Mouse (Mus musculus): Measurements from ENCODE around the gene Grwd1.

Grwd1 gene

DNA sequence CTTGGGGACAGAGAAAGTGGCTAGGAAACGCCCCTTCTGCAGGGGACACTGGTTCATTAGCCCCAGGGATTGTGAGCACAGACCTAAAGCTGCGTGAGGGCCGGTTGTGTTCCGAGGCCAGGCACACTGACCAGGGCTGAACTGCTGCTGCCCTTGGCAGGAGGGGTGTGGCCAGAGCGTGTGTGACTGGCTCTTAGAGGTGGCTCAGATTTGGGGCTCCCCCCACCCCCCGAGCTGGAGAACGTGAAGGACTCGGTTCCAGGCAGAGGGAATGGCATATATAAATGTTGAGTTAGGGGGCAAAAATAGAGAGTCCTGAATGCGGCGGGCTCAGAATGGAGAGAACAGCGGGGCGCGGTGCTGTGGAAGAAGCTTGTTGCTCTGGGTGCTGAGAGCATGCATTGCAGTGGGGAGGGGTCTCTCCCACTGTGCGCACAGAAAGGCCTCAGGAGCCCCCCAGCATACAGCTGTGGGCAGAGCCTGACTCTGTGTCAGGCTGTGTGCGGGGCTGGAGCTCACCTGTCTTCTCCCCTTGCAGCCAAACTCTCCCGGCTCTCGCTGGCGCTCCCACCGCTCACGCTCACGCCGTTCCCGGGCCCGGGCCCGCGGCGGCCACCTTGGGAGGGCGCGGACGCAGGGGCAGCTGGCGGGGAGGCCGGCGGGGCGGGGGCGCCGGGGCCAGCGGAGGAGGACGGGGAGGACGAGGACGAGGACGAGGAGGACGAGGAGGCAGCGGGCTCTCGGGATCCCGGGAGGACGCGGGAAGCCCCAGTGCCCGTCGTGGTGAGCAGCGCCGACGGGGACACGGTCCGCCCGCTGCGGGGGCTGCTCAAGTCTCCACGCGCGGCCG, 32.9 kb downstream of the Grwd1 start:
- DNase-seq = peak in 1 of 2 experiments; percentile 23

DNA sequence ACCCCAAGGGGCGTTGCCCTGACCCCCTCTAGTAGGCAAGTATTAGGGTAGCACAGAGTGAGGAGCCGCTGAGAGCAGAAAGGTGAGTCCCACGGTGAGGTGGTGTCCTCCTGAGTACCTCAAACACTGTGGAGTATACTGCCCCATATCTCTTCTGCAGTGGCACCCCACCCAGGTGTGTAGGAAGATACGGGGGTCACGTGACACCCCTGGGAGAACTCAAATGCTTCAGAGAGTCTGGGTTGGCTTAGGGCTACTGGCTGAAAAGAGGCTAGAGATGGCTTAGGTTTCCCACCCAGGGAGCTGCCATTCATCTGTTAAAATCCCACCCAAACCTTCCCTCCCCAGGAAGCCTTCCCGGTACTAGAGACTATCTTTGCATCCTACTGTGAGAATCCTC, 33.8 kb downstream of the Grwd1 start:
- no peak for DNase-seq

GRCm38 (mm10) chr7:45794971-45795370, 35.8 kb downstream of the Grwd1 start:
- peak; percentile 26 to 56 for DNase-seq

GRCm38 (mm10) chr7:45793969-45794585, 36.7 kb downstream of the Grwd1 start:
- DNase-seq = no peak

DNA sequence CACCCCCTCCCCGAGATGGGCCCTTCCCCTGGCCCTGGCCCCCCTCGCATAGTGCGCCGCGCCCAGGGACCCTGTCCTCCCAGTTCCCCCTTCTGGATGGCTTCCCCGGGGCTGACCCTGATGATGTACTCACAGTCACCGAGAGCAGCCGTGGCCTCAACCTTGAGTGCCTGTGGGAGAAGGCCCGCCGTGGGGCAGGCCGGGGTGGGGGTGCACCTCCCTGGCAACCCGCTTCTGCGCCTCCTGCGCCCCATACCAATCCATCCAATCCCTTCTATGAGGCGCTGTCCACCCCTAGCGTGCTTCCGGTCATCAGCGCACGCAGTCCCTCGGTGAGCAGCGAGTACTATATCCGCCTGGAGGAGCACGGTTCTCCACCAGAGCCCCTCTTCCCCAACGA, 37.5 kb downstream of the Grwd1 start:
- DNase-seq = no peak

DNA sequence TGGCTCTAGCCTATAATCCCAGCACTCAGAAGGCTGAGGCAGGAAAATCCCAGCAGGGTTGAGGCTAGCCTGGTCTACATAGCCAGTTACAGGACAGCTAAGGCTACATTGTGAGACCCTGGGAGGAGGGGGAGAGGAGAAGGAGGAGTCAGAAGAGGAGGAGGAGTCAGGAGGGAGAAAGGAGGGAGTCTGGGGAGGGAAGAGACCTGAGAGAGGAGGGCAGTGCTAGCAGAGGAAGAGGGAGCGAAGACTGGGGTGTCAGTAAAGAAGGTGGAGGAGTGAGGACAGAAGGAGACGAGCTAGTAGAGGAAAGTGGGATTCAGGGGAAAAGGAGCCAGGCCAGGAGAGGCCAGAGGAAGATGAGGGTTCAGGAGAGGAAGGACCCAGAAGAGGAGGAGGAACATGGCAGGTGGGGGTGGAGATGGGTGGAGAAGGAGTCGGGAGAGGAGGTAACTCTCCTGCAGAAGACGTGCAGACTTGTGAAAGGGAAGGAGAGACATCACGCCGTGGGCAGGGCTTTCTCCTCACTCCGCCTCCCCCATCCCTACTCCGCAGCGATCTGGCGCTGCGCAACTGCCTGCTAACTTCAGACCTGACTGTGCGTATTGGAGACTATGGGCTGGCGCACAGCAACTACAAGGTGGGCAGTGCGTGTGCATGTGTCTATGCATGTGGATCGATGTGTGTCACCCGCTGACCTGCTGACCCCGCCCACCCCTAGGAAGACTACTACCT, 38.8 kb downstream of the Grwd1 start:
- DNase-seq = no peak

DNA sequence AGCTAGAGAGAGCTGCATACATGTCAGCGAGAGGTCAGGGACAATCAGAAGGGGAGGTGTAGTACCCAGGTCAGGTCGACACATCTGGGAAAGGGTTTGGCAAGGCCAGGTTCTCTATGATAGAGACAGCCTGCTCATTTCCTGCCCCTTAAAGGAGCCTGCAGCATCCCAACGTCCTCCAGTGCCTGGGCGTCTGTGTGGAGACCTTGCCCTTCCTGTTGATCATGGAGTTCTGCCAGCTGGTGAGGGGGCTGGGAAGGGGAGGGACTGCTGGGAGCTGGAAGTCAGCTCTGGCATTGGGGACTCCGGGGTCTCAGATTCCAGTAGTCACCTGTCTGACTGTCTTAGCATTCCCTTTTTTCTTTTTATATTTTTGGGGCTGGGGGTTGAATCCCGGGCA, 40.0 kb downstream of the Grwd1 start:
- DNase-seq = no peak

- DNase-seq = peak in 1 of 2 experiments; percentile 32
Observed at GRCm38 (mm10) chr7:45787642-45788041, 43.1 kb downstream of the Grwd1 start.

- peak; percentile 74 to 76 for DNase-seq
Observed at GRCm38 (mm10) chr7:45786661-45787413, 43.9 kb downstream of the Grwd1 start.

- DNase-seq = peak; percentile 87 to 88
Observed at GRCm38 (mm10) chr7:45786136-45786578, 44.6 kb downstream of the Grwd1 start.

DNA sequence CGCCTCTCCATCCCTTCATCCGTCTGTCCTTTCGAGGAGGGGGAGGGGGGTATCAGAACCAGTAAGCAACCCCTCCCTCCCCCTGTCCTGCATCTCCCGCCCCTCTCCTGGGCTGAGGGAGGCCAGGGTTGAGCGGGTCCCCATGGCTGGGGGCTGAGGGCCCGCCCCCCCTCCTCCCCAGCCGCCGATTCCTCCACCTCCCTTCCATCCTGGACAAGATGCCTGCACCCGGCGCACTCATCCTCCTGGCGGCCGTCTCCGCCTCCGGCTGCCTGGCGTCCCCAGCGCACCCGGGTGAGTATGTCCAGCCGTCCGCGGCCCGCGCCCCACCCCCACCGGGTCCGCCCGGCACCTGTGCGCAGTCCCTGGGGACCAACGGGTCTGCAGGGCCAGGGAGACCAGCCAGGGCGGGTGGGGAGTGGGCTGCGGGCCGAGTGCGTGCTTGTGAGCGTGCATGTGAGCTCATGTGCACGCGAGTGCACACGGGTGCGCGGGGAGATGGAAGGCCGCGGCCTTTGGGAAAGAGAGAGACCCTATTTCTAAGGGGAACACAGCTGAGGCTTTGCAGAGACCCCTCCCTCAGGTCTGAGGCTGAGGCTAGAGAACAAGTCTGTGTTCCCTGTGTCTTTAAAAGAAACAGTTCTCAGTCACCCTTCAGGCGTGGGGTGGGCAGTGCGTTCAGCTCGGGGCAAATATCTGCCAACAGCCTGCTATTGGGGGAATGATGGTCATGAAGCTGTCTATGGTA, 45.2 kb downstream of the Grwd1 start:
- DNase-seq = peak; percentile 85 to 88

GRCm38 (mm10) chr7:45784524-45785372, 46.0 kb downstream of the Grwd1 start, which contains the start of gene Sult2b1:
TSS of gene Sult2b1 (minus strand) at chr7:45784669.
- DNase-seq = peak; percentile 96 to 98

DNA sequence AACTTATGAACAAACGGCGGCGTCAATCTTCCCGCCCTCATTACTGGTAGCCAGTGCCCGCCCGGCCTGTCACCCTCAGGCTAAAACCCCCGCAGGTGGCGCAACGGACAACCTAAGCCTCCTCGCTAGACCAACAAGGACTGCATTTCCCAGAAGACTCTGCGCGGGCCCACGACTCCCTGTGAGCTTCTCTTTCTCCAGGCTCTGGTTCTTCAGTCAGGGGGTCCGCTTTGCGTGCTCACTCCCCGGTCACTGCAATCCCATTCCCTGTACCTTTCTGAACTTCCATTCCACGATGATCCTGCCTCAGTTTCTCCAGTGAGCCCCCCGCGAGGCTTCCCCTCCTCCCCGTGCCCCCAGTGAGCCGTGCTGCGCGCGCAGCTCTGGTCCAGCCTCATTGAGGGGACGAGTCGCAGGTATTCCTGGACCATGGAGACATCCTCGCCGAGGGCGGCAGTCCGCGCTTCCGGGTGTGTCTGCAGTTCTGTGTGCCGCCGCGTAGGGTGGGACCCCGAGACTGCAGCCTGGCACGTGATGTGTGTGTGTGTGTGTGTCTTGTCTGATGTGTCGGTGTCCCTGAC, 47.1 kb downstream of the Grwd1 start, which contains the start of gene Lmtk3:
Gene Lmtk3 (plus strand): TSS at position 228 of the 581 bp plus-strand sequence.
- DNase-seq = peak; percentile 90

DNA sequence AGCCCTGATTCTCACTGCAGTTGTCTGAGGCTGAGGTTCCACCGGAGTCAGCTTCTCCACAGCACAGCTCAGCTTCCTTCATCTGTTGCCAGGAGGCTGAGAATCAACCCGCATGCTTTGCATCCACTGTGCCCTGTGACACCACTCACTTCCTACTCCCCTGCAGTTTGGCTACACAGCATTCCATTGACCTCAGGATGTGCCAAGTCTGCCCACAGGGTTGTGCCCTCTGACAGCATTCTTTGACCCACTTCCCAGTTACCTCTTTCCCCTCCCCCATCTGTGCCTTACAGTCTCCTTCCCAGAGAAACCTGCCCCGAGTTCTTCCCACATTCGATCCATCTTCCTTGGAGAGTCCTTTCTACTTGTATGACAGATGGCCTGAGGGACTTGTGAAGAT, 48.5 kb downstream of the Grwd1 start:
- no peak for DNase-seq

DNA sequence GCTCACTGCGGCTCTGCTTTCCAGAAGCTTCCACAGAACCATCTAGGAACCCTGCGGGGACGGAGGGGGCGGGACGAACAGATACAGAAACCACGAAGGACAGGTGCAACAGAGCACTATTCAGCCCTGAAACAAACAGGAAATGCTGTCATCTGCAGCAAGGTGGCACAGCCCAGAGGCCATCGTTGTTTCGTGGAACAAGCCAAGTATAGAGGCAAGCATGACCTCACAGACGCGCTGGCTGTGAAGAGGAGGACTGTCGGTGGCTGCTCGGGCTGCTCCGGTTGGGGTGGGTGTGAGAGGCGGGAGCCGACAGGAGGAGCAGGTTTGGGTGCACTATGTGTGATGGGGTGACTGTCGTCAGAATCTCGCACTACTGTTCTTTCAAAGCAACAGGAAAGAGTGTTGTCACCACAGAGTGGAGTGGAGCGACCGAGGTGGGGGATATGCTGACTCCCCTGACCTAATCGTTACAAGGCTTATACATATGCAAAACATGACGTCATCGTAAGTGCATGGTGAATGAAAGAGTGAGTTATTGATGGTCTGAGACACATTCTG, 51.6 kb downstream of the Grwd1 start:
- no peak for DNase-seq

GRCm38 (mm10) chr7:45775237-45775636, 55.5 kb downstream of the Grwd1 start:
- no peak for DNase-seq
